Mouse (Mus musculus): Measurements from ENCODE around the gene Terb1. TPM values are rescaled to one million over a fixed set of nuclear protein-coding genes. Genes with fewer than 3 reads are reported as not detected.

Terb1 gene
- total RNA-seq, 4 experiments from 2014 or later = not detected

GRCm38 (mm10) chr8:104452177-104452576, 57.5 kb downstream of the Terb1 start:
- DNase-seq (ENCODE audit: low spot score in 2 of 2) = no peak

GRCm38 (mm10) chr8:104448796-104449195, 60.9 kb downstream of the Terb1 start:
- no peak for DNase-seq (ENCODE audit: low spot score in 2 of 2)

- no peak for DNase-seq (ENCODE audit: low spot score in 2 of 2)
These were observed 63.7 kb downstream of the Terb1 start for GRCm38 (mm10) chr8:104446016-104446415.

- no peak for DNase-seq (ENCODE audit: low spot score in 2 of 2)
These were observed 64.5 kb downstream of the Terb1 start for GRCm38 (mm10) chr8:104445248-104445647.

GRCm38 (mm10) chr8:104443125-104443679, 66.5 kb downstream of the Terb1 start:
- DNase-seq (ENCODE audit: low spot score in 2 of 2) = no peak

- peak; percentile 84 to 86 for DNase-seq (ENCODE audit: low spot score in 2 of 2)
These were observed 67.2 kb downstream of the Terb1 start, which contains the start of gene Dync1li2 for GRCm38 (mm10) chr8:104442299-104443124. Gene Dync1li2, minus strand, starts transcription at chr8:104443047.

- no peak for DNase-seq (ENCODE audit: low spot score in 2 of 2)
These were observed 68.1 kb downstream of the Terb1 start for GRCm38 (mm10) chr8:104441613-104442012.

GRCm38 (mm10) chr8:104439461-104439860, 70.2 kb downstream of the Terb1 start:
- DNase-seq (ENCODE audit: low spot score in 2 of 2) = no peak

GRCm38 (mm10) chr8:104437494-104438135, 72.1 kb downstream of the Terb1 start:
- DNase-seq (ENCODE audit: low spot score in 2 of 2) = no peak

GRCm38 (mm10) chr8:104436591-104436990, 73.1 kb downstream of the Terb1 start:
- no peak for DNase-seq (ENCODE audit: low spot score in 2 of 2)

- peak; percentile 96 for DNase-seq (ENCODE audit: low spot score in 2 of 2)
These were observed 73.7 kb downstream of the Terb1 start for GRCm38 (mm10) chr8:104436038-104436437.

GRCm38 (mm10) chr8:104434826-104435354, 74.8 kb downstream of the Terb1 start:
- DNase-seq (ENCODE audit: low spot score in 2 of 2) = no peak

GRCm38 (mm10) chr8:104434275-104434674, 75.4 kb downstream of the Terb1 start:
- no peak for DNase-seq (ENCODE audit: low spot score in 2 of 2)

- DNase-seq (ENCODE audit: low spot score in 2 of 2) = no peak
These were observed 76.4 kb downstream of the Terb1 start for GRCm38 (mm10) chr8:104433191-104433842.

- no peak for DNase-seq (ENCODE audit: low spot score in 2 of 2)
These were observed 77.1 kb downstream of the Terb1 start for GRCm38 (mm10) chr8:104432656-104433055.

- no peak for DNase-seq (ENCODE audit: low spot score in 2 of 2)
These were observed 79.5 kb downstream of the Terb1 start for GRCm38 (mm10) chr8:104430230-104430629.

GRCm38 (mm10) chr8:104427703-104428102, 82.0 kb downstream of the Terb1 start:
- no peak for DNase-seq (ENCODE audit: low spot score in 2 of 2)

GRCm38 (mm10) chr8:104422313-104422712, 87.4 kb downstream of the Terb1 start:
- no peak for DNase-seq (ENCODE audit: low spot score in 2 of 2)

- no peak for DNase-seq (ENCODE audit: low spot score in 2 of 2)
These were observed 93.7 kb downstream of the Terb1 start for GRCm38 (mm10) chr8:104416022-104416421.

GRCm38 (mm10) chr8:104414204-104414603, 95.5 kb downstream of the Terb1 start:
- no peak for DNase-seq (ENCODE audit: low spot score in 2 of 2)

- no peak for DNase-seq (ENCODE audit: low spot score in 2 of 2)
These were observed 95.9 kb downstream of the Terb1 start for GRCm38 (mm10) chr8:104413770-104414169.

All from gastrocnemius, adult 8-10 months (tissue).